Mouse (Mus musculus) Muller cell, postnatal 12 days (primary cell): ENCODE measurements around the gene Znrf3.

Source experiments
- DNase-seq: peaks from one replicate; pipeline ENCODE4 v3.0.0-alpha.2; 2015; ENCODE audit errors: inconsistent ontology term

Znrf3 gene

GRCm38 (mm10) chr11:5271274-5272065 is 173.2 kb downstream of the Znrf3 start:
- DNase-seq, result peak; percentile 91

DNA sequence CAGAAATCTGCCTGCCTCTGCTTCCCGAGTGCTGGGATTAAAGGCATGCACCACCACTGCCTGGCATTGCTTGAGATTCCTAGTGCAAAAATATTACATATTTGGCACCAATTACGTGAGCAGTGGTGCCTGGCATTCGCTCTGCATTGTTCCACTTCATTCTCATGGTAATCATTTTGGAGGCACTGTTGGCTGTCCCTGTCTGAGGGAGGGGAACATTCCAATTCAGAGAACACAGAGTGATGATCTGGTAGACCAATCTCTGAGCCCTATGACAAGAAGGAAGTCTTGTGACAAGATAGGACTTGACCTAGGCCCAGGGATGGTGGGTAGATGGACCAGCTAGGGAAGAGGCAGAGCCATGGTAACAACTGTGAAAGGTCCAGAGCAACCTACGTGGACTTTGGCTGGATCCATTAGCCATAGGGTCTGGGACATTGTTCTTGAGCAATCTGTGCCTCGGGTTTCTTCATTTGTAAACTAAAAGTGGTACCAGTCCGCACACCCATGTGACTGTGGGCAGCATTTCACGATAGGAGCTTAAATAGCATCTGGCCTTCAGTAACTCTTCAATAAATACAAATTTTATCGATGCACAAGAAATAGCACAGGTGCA is 174.7 kb downstream of the Znrf3 start:
- peak; percentile 45 for DNase-seq

GRCm38 (mm10) chr11:5265764-5266163 is 178.9 kb downstream of the Znrf3 start:
- DNase-seq, result no peak

DNA sequence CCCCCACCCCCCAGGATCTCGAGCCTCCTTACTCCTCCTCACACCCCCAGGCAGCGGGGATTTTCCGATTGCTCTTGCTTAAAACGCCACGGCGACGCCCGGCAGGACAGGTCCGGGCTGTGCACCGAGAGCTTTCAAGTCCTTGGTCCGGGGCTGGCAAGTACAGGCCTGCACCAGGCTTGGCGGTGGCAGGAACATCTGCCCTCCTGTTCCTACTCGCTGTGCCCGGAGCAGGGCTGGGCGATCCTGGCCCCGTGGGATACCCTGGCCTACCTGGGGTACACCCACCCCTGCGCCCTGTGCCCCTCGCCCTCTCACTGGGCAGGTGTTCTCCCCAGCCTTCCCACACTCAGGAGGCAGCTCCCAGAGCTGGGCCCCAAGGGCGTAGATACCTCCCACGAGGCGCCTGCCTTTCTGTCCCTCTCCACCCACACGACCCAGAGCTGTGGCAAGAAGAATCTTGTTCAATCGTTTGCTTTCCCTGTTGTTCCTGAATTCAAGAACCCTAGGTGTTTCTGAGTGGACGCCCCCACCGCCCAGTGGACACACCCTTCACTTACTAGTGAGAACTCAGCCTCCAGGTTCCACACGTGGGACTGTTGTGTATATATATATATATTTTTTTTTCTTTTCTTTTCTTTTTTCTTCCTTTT is 181.4 kb downstream of the Znrf3 start:
- DNase-seq, result no peak

GRCm38 (mm10) chr11:5261508-5262392 is 182.9 kb downstream of the Znrf3 start, which contains the start of gene Kremen1:
Gene Kremen1 (minus strand): TSS chr11:5261558.
- DNase-seq, result peak; percentile 96

DNA sequence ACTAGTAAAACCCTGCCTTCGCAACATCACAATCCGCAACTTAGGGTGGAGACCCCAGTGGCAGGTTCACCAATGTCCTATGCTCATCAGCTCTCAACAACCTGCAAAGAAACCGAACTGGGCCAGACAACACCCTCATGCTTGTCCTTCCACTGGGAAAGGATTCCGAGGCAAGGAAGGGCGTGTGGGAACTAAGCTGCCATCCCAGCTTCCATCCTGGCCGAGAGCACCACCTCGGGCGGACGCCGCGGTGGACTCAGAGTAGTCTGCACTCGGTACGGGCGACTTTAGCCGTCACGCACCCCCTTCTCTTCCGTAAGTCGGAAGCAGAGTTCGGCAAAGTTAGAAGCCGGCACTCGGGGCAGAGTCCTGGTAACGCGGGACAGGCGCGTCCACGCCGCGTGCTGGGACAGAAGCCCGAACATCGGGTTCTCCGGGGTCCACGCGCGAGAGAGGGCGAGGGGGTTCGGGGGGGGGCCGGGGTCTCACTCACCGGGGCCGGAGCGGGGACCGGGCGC is 183.6 kb downstream of the Znrf3 start:
- peak; percentile 67 for DNase-seq

DNA sequence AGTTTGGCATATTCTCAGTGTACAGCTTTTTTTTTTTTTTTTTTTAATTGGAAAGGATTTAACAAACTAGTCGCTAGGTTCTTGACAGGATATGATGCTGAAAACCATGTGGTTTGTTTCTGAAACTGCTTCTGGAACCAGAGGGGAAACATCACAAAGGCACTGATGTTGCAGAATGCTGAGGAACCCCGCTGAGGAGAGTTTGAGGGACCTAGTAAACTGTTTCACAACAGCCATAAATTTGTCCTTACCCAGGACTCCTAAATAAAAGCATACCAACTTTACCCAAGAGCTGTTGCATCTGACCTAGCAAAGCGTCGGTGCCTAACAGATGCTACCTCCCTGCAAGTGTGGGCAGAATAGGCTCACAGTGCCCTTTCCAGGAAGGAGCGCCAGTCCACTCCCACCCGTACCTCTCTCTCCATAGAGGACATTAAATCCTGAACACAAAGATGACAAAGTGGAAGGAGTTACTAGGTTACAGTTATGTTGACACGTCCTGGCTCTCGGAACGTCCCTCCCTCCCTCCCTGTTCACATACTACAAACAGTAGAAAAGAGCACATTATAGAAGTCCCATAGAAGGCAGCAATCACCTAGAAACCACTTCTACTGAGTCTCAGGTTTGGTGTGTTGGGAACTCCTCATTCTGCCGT is 184.6 kb downstream of the Znrf3 start:
- DNase-seq, result peak; percentile 33

GRCm38 (mm10) chr11:5258036-5258435 is 186.6 kb downstream of the Znrf3 start:
- no peak for DNase-seq

GRCm38 (mm10) chr11:5257151-5257862 is 187.3 kb downstream of the Znrf3 start:
- peak; percentile 59 for DNase-seq

GRCm38 (mm10) chr11:5255509-5256014 is 189.1 kb downstream of the Znrf3 start:
- DNase-seq, result peak; percentile 60

GRCm38 (mm10) chr11:5254016-5254415 is 190.6 kb downstream of the Znrf3 start:
- no peak for DNase-seq

- DNase-seq, result no peak
Observed at GRCm38 (mm10) chr11:5253528-5253927, 191.1 kb downstream of the Znrf3 start.

- no peak for DNase-seq
Observed at GRCm38 (mm10) chr11:5252727-5253126, 191.9 kb downstream of the Znrf3 start.

- no peak for DNase-seq
Observed at GRCm38 (mm10) chr11:5251112-5251511, 193.5 kb downstream of the Znrf3 start.

GRCm38 (mm10) chr11:5248200-5248599 is 196.4 kb downstream of the Znrf3 start:
- DNase-seq, result no peak

- DNase-seq, result peak; percentile 47
Observed at GRCm38 (mm10) chr11:5245431-5245830, 199.2 kb downstream of the Znrf3 start.

DNA sequence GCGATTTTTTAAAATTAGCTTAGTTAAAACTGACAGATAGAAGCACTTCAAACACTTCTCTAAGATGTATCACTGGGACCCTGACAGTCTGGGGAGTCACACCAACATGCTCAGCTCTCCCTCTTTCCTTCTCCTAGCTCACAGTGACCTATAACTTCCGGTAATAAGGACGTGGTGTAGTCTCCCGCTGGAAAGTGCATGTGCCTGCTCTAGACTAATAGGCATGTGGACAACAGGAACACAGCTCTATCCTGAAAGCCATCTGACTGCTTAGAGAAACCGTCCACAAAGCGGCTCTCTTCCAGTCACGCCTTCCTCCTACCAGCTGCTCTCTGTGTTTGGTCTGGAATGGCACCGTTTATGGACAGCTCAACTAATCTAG is 199.9 kb downstream of the Znrf3 start:
- DNase-seq, result peak; percentile 83

GRCm38 (mm10) chr11:5243812-5244748 is 200.6 kb downstream of the Znrf3 start:
- peak; percentile 87 for DNase-seq

DNA sequence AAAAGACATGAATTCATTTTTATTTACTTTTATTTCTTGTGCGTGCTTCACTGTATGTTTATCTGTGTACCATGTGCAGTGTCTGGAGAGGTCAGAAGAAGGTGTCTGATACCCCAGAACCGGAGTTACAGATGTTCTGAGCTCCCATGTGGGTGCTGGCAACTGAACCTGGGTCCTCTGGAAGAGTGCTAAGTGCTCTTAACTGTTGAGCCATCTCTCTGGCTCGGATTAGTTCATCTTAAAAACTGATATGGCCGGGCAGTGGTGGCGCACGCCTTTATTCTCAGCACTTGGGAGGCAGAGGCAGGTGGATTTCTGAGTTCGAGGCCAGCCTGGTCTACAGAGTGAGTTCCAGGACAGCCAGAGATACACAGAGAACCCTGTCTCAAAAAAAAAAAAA is 201.4 kb downstream of the Znrf3 start:
- no peak for DNase-seq
